Mouse (Mus musculus) CD4-positive helper T cell, adult 2 months (primary cell): ENCODE results near the gene Jade1.

Experiments used
- DNase-seq: peaks from one replicate; pipeline ENCODE4 v3.0.0-alpha.2; 2012; ENCODE audit warnings: low read depth, missing footprints, low spot score

The Jade1 gene

GRCm38 (mm10) chr3:41598412-41598811, 42.9 kb downstream of the Jade1 start:
- DNase-seq = no peak

DNA sequence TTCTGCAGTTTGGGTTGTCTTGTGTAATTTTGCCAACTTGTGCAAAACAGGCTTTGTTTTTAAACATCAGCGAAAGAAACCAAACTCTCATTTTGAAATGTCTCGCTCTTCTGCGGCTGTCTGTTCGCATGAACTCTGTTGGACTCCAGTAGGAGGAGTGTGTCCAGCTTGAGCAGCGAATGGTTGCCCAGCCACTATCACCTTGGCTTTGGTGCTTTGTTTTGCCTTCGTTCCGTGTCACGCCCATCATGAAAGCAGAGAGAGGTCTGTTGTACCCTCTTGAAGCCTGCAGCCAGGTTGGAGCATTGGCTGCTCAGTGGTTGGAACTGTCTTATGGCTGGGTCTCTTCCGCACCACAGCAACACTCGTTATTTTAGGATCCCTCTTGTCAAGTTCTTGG, 43.7 kb downstream of the Jade1 start:
- no peak for DNase-seq

GRCm38 (mm10) chr3:41599806-41600589, 44.5 kb downstream of the Jade1 start:
- peak; percentile 38 for DNase-seq

GRCm38 (mm10) chr3:41601226-41602020, 45.9 kb downstream of the Jade1 start:
- DNase-seq = no peak

DNA sequence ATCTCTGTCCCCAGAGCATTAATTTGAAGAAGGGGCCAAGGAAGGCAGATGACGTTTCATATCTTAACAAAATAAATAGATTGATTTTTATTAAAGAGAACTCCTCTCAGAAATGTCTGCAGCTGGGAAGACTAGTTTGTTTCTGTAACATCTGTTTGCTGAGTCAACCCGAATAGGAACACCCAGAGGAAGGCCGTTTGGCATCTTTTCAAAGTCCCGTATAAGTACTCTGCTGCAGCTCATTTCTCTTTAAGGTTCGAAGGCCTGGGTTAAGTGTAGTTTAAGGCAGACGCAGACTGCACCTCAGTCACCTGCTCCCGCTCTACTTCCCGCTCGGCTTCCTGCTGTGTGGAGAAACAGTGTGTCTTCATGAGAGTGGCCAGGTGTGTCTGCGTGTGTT, 47.4 kb downstream of the Jade1 start:
- no peak for DNase-seq

DNA sequence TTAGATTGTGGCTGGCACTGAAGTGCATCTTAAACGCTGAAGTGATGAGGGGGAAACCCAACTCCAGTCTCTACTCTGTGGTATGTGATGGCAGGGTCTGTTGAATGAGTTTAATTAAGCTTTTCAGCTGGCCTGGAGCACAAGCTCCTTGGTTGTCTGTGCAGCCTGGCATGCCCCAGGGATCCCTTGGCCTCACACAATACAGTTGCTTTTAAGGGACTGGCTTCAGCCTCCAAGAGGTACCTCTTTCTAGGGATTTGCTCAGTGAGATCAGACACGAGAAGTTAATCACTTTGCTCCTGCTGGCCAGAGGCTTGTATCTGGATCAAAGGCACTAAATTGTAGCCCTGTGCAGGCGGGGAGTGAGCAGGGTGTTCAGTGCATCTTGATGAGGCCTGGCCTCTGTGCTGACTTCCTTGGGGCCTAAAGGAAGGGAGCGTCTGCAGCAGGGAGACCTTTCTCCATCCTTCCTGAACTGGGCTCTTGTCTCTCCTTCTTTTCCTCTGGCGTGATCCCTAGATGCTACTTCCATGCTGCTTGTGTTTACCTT, 48.0 kb downstream of the Jade1 start:
- no peak for DNase-seq

GRCm38 (mm10) chr3:41604629-41605321, 49.2 kb downstream of the Jade1 start:
- peak; percentile 46 for DNase-seq

DNA sequence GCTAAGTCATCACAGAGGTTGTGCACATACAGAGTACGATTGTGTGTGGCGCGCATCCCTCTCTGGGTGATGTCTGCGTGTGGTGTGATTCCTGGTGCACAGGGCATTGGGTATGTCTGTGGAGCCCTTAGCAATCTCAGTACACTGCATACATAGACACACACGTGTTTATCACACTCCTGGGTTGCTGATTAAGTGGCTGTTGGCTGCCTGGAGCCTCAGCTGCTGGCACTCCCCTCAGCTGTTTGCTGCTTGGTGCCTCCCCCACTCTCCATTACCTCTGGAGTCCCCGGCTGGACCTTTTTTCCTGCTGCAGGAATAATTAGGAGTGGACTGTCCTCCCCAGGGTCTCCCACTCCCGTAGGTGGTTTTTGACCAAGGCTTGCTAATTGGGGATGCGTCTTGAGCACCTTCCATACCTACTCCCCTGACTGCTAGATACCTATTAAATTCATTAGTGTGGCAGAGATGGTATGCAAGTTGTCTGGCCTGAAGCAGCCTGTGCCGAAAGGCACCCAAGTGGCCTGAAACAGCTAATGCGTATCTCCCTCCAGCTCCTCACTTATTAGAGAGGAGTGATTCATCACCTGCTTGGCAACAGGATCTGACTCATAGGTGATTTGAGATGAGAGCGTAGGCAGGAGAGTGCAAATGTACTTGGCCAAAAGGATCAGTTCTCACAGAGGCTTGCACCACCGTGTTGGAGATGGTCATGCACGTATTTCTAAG, 50.2 kb downstream of the Jade1 start:
- no peak for DNase-seq

DNA sequence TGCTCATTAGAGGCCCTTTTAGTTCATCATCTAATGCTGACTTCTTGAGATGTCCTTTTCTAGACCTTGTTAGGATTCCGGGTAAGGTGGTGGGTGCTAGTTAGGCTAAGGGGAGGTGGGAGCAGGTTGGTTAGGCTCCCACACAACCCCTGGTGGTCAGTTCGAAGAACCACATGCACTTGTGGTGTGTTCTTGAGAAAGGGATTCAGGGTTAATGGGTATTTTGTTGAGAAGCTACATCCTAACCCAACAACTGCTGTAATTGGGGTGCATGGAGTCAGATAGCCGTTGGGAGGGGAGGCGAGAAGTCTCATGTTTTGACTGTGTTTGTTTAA, 50.8 kb downstream of the Jade1 start:
- DNase-seq = no peak

DNA sequence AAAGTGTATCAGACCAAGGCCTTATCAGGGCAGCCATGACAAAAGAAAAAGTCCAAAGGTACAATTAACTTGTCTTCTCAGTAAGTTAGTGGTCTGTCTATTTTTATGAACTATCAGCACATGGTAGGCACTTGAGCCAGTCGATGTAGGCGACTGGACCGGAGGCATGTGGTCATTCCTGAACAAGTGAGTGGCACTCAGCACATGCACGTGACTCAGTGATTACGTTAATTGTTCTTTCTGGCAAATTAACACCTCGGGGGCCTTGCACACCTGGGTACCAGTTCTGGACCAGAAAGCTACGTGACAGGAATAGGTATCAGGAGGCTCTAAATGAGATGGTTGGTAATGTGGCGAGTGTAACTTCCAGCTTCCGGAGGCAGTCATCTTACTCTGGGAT, 51.5 kb downstream of the Jade1 start:
- no peak for DNase-seq

DNA sequence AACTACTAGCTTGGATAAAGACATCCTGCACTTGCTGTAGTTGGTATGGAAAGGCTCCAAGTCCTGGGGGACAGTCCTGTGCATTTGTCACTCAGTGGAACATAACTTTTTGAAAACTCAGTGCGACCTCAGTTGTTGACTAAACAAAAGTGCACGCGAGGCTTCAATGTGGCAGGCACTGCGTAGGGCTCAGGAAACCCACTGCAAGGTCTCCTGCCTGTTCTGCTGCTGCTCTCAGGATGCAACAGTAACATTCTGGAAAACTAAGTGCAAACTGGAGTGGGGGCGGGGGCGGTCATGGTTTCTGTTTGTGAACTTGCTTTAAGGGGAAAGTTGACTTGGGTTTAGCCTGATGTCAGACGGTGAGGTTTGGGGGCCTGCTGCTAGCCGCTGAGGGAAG, 51.9 kb downstream of the Jade1 start:
- no peak for DNase-seq

DNA sequence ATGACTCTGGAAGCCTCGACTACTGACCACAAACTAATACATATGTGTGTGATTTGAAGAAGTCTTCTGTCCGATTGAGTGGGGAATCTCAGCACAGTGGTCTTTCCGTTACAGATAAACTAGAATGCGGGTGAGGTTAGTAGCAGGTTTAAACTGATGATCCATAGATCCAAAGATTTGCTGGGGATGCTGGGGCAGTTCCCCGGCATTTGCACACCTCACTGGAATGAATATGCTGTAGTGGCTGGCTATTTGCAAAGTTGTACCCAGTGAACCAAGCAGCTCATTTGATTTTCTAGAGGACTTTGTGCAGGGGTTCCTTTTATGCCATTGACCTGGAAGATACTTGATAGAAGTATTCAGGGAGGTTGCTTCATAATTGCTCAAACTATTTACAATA, 53.5 kb downstream of the Jade1 start:
- DNase-seq = no peak

GRCm38 (mm10) chr3:41612211-41612610, 56.7 kb downstream of the Jade1 start:
- no peak for DNase-seq

DNA sequence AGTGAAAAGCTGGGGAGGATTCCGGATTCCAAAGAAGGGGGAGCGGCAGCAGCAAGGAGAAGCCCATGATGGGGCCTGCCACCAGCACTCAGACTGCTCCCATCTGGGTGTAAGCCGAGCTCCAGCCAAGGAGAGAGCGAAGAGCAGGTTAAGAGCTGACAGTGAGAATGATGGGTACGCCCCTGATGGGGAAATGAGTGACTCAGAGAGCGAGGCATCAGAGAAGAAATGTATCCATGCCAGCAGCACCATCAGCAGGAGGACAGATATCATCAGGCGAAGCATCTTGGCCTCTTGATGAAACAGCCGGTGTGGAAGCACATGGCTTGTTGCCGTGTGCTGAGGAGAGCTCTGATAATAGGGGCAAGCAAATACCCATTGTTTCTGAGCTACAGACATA, 58.2 kb downstream of the Jade1 start:
- DNase-seq = no peak

- DNase-seq = no peak
These were observed 58.9 kb downstream of the Jade1 start for GRCm38 (mm10) chr3:41614230-41614985.

- no peak for DNase-seq
These were observed 62.5 kb downstream of the Jade1 start for GRCm38 (mm10) chr3:41618036-41618435.

GRCm38 (mm10) chr3:41618488-41618887, 63.0 kb downstream of the Jade1 start:
- no peak for DNase-seq

DNA sequence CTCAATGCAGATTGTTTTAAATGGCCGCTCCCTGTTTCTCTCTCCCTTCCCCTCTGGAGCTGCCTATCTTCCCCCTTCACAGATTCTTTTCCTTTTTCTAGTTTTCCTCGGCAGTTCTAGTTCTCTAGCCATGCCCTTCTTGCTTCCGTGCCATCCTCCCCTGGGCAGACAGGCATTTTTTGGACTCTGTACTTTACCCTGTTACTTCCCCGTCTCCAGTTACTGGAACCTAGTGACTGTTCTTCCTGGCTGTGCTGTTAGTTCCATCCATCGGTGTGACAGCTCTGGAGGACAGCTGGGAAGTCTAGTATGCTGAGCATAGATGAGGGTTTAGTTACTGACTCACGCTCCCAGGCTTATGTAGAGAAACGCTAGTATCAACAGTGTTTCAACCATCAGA, 65.4 kb downstream of the Jade1 start:
- DNase-seq = no peak

DNA sequence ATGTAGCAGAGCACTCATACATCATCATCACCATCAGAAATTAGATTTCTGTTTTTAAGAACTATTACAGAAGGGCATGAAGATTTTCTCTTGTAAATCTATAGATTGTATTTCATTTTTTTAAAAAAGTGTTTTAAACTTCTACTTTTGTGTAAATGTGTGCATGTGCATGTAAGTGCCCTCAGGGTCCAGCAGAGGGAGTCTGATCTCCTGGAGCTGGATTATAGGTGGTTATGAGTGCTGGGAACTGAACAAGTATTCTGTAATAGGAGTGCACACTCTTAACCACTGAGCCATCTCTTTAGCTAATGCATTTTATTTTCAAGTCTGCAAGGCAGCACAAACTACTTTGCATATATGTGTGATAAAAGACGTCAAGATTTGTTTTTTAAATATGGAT, 100.1 kb downstream of the Jade1 start:
- no peak for DNase-seq
